Mouse (Mus musculus): ENCODE results near the gene Npl.

DNA sequence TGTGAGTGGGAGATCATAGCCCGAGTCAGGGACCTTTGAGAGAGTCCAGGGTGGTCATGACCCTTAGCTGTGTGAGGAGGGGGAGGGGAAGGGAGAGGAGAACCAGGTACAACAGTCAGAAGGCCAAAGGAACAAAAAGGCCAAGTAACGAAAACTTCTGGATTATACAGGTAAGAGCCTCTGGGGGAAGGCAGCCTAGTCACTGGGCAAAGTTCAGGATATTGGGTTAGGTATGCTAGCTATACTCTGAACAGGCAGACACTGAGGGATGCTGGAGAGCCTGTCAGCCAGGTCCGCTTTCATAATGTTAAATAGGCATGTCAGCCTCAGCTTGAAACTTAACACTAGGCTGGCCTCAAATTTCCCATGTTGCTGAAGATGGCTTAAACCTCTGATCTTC, 27.7 kb downstream of the Npl start:
- no peak for TF ChIP-seq CTCF (IDR thresholded peaks at IDR 0.05; ENCODE audit: low read depth, low read length)
- no peak for TF ChIP-seq POLR2A (IDR thresholded peaks at IDR 0.05; ENCODE audit: insufficient read depth, low read length)
